Mouse (Mus musculus) neutrophil, adult 5-6 weeks (primary cell): ENCODE measurements around the gene Mrpl33. TPM values are rescaled to one million over a fixed set of nuclear protein-coding genes. Genes with fewer than 3 reads are reported as not detected.
A peak's percentile ranks its signal among the peaks of the same experiment; 100 is the strongest.

ENCODE experiments used
- ATAC-seq: fragments of 151-379, 151-347 bp; 2 replicates; pipeline ENCODE4 v1.8.0; 2017; ENCODE audit warnings: mild to moderate bottlenecking, moderate TSS enrichment; ENCODE audit not compliant: insufficient number of reproducible peaks, poor library complexity, low FRiP score, severe bottlenecking; ENCODE audit errors: extremely low read depth
- total RNA-seq: library from RNA; stranded (forward); fragments of 200-1000 nt; gene quantifications from 2 replicates; pipeline ENCODE4 v1.2.3, GENCODE M21; 2017

Mrpl33 gene
- total RNA-seq, 1 experiment from 2014 or later: 247 TPM

DNA sequence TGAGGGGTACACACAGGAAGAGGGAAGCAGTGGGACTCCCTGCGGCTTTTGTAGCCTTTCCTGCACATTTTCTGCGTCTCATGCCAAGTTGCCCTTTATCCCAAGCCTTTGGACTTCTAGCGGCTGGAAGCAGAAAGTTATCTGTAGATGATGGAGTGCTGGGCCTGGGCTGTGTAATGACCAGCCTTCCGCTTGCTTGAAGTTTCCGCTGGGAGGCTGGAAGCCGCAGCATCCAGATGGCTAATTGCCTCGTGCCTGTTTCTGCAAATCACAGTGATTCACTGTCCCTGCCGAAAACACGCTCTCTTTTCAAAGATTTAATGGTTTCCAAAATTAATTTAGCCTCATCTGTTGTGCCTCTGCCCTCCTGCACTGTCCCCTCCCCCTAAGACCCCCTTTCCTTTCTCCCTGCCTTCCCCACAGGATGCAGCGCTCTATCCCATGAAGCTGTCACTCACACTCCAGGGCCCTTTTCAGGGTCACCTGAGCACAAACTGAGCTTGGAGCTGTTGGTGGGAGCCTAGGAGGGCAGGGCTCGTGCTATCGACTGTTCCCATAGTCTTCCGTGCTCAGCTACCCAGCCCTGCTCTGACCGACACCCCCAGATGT lies 6.9 kb upstream of the Mrpl33 start:
- ATAC-seq: no peak

DNA sequence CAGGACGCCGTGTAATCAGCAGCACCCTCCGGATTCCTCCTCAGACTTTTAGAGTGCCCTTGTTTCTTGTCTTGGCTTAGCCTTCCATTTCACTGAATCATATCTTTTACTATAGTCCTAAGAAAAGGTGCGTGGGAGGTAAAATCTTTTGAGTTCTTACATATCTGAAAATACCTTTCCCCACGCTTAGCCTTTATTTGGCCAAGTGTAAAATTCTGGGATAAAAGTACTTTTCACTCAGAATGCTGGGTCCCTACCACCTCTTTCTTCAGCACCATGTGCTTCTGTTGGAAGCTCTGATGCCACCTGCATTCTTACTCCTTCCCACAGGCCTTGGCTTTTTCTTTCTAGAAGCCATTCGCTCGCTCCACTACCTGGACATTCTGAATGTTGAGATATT lies 5.6 kb upstream of the Mrpl33 start:
- no peak for ATAC-seq

- ATAC-seq: no peak
These were observed 867 bp upstream of the Mrpl33 start for GRCm38 (mm10) chr5:31595868-31596267.

DNA sequence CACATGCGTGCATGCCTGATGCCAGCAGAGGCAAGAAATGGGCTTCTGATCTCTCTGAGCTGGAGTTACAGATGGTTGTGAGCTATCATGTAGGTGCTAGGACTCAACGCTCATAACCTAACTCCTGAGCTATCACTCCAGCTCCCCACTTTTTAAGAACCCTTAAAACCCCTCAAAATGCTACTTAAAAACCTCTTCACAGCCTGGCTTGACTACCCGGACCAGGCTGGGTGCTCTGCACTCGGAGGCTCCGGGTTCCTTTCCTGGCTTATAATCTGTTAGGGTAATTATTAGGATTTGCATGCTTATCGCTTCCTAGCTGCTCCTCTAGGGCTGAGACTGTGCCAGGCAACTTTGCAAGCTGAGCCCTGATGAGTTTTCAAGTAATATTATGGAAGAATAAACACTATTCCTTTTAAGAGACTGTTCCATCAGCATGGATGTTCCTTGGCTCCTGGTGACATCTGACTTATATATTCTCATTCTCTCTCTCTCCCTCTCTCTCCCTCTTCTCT lies 752 bp downstream of the Mrpl33 start:
- no peak for ATAC-seq

DNA sequence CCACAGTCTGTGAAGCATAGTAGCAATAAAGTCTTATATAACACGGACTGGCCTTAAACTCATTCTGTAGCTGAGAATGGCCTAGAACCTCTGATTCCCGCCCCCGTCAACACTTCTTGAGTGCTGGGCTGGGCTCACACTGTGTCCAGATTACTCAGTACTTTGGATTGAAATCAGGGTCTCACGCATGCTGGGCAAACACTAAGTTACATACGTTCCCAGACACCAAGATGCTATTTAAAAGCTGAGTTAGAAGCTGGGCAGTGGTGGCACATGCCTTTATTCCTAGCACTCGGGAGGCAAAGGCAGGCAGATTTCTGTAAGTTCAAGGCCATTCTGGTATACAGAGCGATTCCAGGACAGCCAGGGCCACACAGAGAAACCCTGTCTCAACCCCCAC lies 1.4 kb downstream of the Mrpl33 start:
- ATAC-seq: no peak

DNA sequence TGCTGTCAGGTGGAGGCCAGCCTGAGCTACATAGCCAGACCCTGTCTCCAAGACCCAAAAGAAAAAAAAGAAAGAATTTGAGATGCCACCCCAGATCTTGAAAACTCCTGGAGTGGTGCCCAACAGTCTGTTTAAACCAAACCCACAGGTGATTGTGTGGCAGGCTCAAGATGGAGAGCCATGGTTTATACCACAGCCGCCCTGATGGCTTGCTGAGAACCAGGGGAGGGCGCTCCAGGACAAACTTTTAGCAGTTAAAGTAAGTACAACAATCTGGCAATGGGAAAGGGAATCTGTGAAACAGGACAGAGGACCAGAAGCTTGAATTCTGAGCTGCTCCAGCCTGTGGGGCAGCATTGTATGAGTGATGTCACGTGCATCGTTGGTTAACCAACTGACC lies 1.8 kb downstream of the Mrpl33 start:
- ATAC-seq: peak; percentile 21; the same call in 1 of the 2 replicates

DNA sequence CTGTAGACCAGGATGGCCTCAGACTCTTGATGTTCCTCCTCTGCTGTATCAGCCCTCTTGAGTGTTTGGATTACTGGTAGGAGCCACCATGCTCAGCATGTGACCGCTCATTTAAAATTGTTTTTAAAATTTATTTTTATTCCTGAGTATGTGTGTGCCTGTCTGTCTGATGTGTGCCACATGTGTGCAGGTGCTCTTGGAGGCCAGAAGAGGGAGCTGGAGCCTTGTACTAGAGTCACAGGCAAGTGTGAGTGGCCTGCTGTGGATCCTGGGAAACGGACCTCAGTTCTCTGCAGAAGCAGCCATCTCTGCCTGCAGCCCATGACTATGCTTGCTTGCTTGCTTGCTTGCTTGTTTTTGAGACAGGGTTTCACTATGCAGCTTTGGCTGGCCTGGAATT lies 2.4 kb downstream of the Mrpl33 start:
- ATAC-seq: peak; percentile 38

GRCm38 (mm10) chr5:31601162-31601722 lies 4.5 kb downstream of the Mrpl33 start:
- no peak for ATAC-seq

GRCm38 (mm10) chr5:31602377-31602776 lies 5.6 kb downstream of the Mrpl33 start:
- peak; percentile 92 for ATAC-seq

DNA sequence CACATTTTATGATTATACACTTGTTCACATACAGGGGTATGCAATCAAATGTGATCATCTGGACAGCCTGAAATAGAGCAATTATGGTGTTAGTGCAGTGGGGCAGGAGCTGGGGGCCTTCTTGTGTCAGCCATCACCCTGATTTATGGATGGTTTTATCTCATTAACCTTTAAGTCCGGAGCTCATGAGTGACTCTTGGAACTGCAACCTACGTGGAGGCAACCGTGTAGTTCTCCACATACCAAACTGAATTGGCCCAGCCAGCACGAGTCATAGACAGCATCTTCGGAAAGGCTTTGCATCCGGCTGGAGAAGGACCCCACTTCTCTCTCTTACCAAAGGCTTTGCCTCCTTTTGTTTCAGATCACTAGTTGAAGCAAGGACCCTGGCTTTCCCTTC lies 7.0 kb downstream of the Mrpl33 start:
- ATAC-seq: no peak

DNA sequence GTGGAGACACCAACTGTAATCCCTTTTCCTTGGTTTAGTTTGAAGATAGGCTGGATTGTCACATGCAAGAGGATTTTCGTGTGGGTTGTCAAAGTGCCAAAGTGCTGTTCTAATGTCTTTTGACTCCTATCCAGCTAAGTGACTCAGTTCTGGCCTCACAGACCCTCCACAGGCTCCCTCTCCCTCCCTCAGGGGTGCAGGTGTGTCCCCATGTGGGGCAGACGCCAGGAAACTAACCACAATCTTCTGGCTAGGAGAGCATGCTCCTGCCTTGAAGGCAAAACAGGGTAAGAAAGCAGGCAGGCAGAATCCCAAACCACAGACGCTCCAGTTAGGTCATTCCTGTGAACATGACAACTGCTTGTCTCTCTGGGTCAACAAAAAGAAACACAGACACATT lies 9.4 kb downstream of the Mrpl33 start:
- no peak for ATAC-seq

- ATAC-seq: no peak
These were observed 13.8 kb downstream of the Mrpl33 start for GRCm38 (mm10) chr5:31610376-31611086.

GRCm38 (mm10) chr5:31611186-31611585 lies 14.5 kb downstream of the Mrpl33 start:
- ATAC-seq: peak; percentile 68

DNA sequence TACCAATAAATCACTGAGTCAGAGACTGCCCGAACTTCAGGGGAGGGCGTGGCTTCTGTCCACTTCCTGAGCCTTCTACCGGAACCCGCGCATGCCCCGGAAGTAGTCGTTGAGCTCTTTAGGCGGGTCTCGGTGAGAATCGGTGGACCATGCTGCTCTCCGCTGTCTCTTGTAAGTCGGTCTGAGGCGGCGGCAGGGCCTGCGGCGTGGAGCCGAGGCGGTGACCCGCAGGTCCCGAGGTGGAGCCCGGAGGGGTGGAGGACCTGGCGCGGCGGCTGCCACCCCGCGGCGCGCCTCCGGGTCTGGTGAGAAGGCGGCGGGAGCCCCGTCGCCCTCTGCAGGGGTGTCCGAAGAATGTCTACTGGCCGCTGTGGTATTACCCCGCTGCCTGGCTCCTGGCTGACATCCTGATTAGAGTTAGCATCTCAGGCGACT lies 17.1 kb downstream of the Mrpl33 start:
- ATAC-seq: peak; percentile 80

GRCm38 (mm10) chr5:31614339-31615025 lies 17.7 kb downstream of the Mrpl33 start:
- no peak for ATAC-seq

GRCm38 (mm10) chr5:31620326-31620725 lies 23.6 kb downstream of the Mrpl33 start:
- ATAC-seq: no peak

- no peak for ATAC-seq
These were observed 30.4 kb downstream of the Mrpl33 start for GRCm38 (mm10) chr5:31627117-31627516.

DNA sequence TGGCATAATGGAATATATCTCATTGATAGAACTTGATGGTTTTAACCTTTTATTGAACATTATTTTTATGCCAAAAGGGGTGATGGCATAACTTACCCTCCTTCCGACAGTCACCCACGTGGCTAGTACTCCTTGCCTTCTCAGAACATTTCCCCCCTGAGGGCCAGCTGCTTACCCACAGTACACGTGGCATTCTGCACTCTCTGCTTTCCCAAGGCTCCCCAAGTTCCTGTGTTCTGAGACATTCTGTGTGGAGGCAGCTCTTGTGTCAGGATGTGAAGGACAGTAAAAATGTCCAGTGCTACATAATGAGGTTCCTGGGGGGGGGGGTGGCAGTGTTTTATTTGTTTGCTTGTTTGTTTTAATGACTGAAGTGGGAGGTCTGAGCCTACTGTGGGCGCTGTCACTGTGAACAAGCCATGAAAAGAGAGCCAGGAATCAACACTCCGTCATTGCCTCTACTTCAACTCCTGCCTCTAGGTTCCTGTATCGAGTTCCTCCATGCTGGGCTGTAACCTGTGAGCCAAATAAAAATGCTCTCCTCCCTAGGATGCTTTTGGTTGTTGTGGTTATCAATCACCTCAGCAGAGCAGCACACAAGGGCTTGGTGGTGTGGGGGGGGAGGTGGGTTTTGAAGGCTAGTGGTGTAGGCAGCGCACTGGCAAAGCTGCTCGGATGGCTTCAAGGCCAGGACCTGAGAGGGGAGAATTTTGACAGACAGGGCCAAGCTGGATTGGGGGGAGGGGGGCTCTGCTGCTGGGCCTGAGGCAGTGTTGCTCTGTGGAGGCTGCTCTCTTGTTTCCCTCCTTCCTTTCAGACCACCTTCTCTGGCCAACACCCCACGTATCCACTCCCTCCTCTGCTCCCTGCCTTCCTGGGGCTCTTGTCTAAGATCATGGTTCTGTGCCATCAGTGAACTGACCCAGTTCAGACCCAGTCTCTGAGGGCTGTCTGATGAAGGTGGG lies 31.1 kb downstream of the Mrpl33 start:
- no peak for ATAC-seq

DNA sequence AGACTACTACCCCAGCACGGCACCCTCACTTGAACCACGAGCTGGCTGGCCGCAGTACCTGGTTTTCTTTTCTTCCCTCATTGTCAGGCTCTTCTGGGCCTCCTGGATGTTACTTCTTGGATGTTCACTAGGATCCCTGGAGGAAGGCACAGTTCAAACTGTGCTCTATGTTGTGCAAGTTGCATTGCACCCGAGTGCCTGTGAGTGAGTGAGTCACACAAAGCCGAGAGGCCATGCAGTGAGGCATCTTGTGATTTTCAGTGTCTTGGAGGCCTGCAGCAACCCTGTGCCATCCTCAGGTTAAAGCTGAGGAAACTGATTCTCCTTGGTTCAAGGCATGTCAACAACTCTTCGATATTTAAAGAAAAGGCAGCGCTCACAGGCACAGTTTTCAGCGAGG lies 31.8 kb downstream of the Mrpl33 start:
- no peak for ATAC-seq
